Mouse (Mus musculus): Measurements from ENCODE around the gene Zfp597. TPM values are rescaled to one million over a fixed set of nuclear protein-coding genes. Genes with fewer than 3 reads are reported as not detected.
"Not testable (repeated sequence)": the region's sequence is repeated elsewhere in the genome, so short reads cannot be mapped to it uniquely, and the experiment has no call there.

Gene Zfp597
- polyA plus RNA-seq, 1 experiment from 2014 or later, result 17.5 TPM

DNA sequence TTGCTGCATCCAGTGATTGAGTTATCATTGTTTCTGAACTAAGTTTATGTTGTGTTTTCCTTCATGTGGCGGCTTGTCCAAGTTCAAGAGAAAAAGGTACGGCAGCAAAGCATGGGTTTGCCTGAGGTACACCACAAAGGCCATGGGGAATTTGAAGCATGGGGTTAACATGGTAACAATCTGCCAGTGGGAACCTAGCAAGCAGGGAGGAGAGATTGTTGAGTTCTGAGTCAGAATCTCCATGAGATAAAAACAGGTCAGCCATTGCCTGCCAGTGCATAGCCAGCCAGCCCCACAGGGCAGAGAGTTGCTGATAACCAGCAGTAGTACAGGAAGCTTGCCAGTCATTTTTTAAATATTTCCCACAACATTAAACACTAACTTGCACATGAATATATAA is 64.2 kb downstream of the Zfp597 start:
- Histone ChIP-seq H3K9me3 (no peaks in the 10 kb centered on the region), H3K4me3 (replicated peaks) (no peak overlapping the region), H3K27me3 (no peaks in the 10 kb centered on the region), H3K36me3 (no peaks in the 10 kb centered on the region), H3K9ac (replicated peaks) (no peak overlapping the region), H3K27ac (no peak overlapping the region), H3K4me1 (replicated peaks) (no peaks in the 10 kb centered on the region), H3K4me2 (replicated peaks) (no peak overlapping the region)
- ATAC-seq, result no peak
- 93% methylated on average over 2 of the region's 2 CpGs for WGBS

- H3K36me3 ChIP-seq; H3K4me3 ChIP-seq (replicated peaks); H3K27ac ChIP-seq; H3K4me2 ChIP-seq (replicated peaks); H3K27me3 ChIP-seq; ATAC-seq; H3K9me3 ChIP-seq; H3K9ac ChIP-seq (replicated peaks); H3K4me1 ChIP-seq (replicated peaks): not testable (repeated sequence)
- WGBS, result 83% methylated on average over 6 of the region's 6 CpGs
Measured at GRCm38 (mm10) chr16:3814667-3815066, 69.7 kb downstream of the Zfp597 start.

Small RNA genes lying within 50 kb of the gene (microRNA-seq; reads per million reads assigned to microRNA genes)
- not detected for gene Gm23493

Other genes with a start within 250 kb of the Zfp597 start
- not detected in 2 replicates for gene Mefv, start 166.5 kb downstream of the Zfp597 start, polyA plus RNA-seq (2015; fragmentation: Nextera tagmentation; extraction: Ambion mirVana)
- gene Zfp263, start 140.5 kb downstream of the Zfp597 start, polyA plus RNA-seq (2015; fragmentation: Nextera tagmentation; extraction: Ambion mirVana), result 61.1 and 63.5 TPM in 2 replicates
- gene Olfr15, start 53.7 kb downstream of the Zfp597 start, polyA plus RNA-seq (2015; fragmentation: Nextera tagmentation; extraction: Ambion mirVana), result not detected in 2 replicates
- 2.2 TPM in 2 replicates for gene Zfp174, start 37.3 kb downstream of the Zfp597 start, polyA plus RNA-seq (2015; fragmentation: Nextera tagmentation; extraction: Ambion mirVana)
- gene Naa60, start 12.2 kb downstream of the Zfp597 start, polyA plus RNA-seq (2015; fragmentation: Nextera tagmentation; extraction: Ambion mirVana), result 79.7 and 80.5 TPM in 2 replicates
- 1.6 and 4.9 TPM in 2 replicates for gene Gm20695, start 87 bp upstream of the Zfp597 start, polyA plus RNA-seq (2015; fragmentation: Nextera tagmentation; extraction: Ambion mirVana)
- 11.1 and 12.2 TPM in 2 replicates for gene 1700037C18Rik, start 24.1 kb upstream of the Zfp597 start, polyA plus RNA-seq (2015; fragmentation: Nextera tagmentation; extraction: Ambion mirVana)
- gene Cluap1, start 24.2 kb upstream of the Zfp597 start, polyA plus RNA-seq (2015; fragmentation: Nextera tagmentation; extraction: Ambion mirVana), result 33.2 and 33.4 TPM in 2 replicates
- gene Nlrc3, start 92.1 kb upstream of the Zfp597 start, polyA plus RNA-seq (2015; fragmentation: Nextera tagmentation; extraction: Ambion mirVana), result 0.90 and 1.0 TPM in 2 replicates
- gene Slx4, start 119.2 kb upstream of the Zfp597 start, polyA plus RNA-seq (2015; fragmentation: Nextera tagmentation; extraction: Ambion mirVana), result 24.7 and 25.3 TPM in 2 replicates
- gene Dnase1, start 152.4 kb upstream of the Zfp597 start, polyA plus RNA-seq (2015; fragmentation: Nextera tagmentation; extraction: Ambion mirVana), result 5.1 and 7.1 TPM in 2 replicates
- gene Trap1, start 193.3 kb upstream of the Zfp597 start, polyA plus RNA-seq (2015; fragmentation: Nextera tagmentation; extraction: Ambion mirVana), result 48.4 and 51.2 TPM in 2 replicates